Mouse (Mus musculus): ENCODE measurements around the gene Otulin.

GRCm38 (mm10) chr15:27537519-27538223 is 92.8 kb downstream of the Otulin start:
- no peak for TF ChIP-seq CTCF (IDR thresholded peaks at IDR 0.05; ENCODE audit: extremely low read depth, insufficient read depth, low read length)
- TF ChIP-seq POLR2A (IDR thresholded peaks at IDR 0.05; ENCODE audit: extremely low read depth, insufficient read depth, low read length), result no peak

All from cortical plate, adult 2 months (tissue).